13 mouse cellular contexts compared by ENCODE assay signal in genomic region chr19:43666661-43667429, GRCm38 (mm10). TPM values are rescaled to one million over a fixed set of nuclear protein-coding genes. Genes with fewer than 3 reads are reported as not detected.
A peak's percentile ranks its signal among the peaks of the same experiment; 100 is the strongest.
DNase-seq lines count a peak whose midpoint lies in the region; ATAC-seq and TF ChIP-seq lines count a peak whose summit lies in the region.
"Had no signal": no experiment of that assay in that cellular context is flagged by ENCODE, and none has a peak within 500 bp of the region (broad histone marks: within the 10 kb centered on the region; RNA-seq: fewer than 3 reads in every experiment).

No protein-coding gene starts in this region.

- no peak for TF ChIP-seq CTCF in ES-Bruce4 (IDR thresholded peaks at IDR 0.05; ENCODE audit: low read depth, low read length)
- no peak for TF ChIP-seq CTCF in bone marrow macrophage, adult 2 months (IDR thresholded peaks at IDR 0.05; ENCODE audit: low read depth, low read length)

- TF ChIP-seq EP300 in ES-Bruce4 (IDR thresholded peaks at IDR 0.05; ENCODE audit: insufficient read depth, low read depth, low read length) = no peak

- H3K9me3 ChIP-seq in hindbrain, embryonic 15.5 days = no peaks in the 10 kb centered on the region
- H3K9me3 ChIP-seq in hindbrain, embryonic 14.5 days (ENCODE audit: control insufficient read depth, low read length) = no peaks in the 10 kb centered on the region
- H3K9me3 ChIP-seq in ES-Bruce4 (replicated peaks; ENCODE audit: control insufficient read depth, insufficient read depth, low read length, poor library complexity, severe bottlenecking) = no peaks in the 10 kb centered on the region
- no peaks in the 10 kb centered on the region for H3K9me3 ChIP-seq in intestine, embryonic 15.5 days
- H3K9me3 ChIP-seq in kidney, embryonic 16.5 days (ENCODE audit: low read length) = no peaks in the 10 kb centered on the region
- H3K9me3 ChIP-seq: neural tube, embryonic 15.5 days had no signal

- DNase-seq in hindbrain, embryonic 14.5 days (ENCODE audit: low spot score) = no peak
- peak; percentile 42 for DNase-seq in heart, postnatal 4 days
- DNase-seq in thymus, postnatal 25 days = no peak

- peaks cover 7% of the 10 kb centered on the region; the same call in 1 of the 2 replicates for H3K4me1 ChIP-seq in hindbrain, embryonic 15.5 days (replicated peaks)
- H3K4me1 ChIP-seq in hindbrain, embryonic 14.5 days (replicated peaks; ENCODE audit: control insufficient read depth, insufficient read depth, low read length) = 0 out of 2 replicates have a peak, but pooled peaks cover 6% of the 10 kb centered on the region
- peaks cover 2% of the 10 kb centered on the region for H3K4me1 ChIP-seq in ES-Bruce4 (ENCODE audit: control insufficient read depth, insufficient read depth, low read length)
- H3K4me1 ChIP-seq in bone marrow macrophage, adult 2 months (ENCODE audit: control insufficient read depth, insufficient read depth, low read length) = peaks cover 47% of the 10 kb centered on the region
- peaks cover 27% of the 10 kb centered on the region for H3K4me1 ChIP-seq in intestine, embryonic 15.5 days (replicated peaks)
- peaks cover 8% of the 10 kb centered on the region for H3K4me1 ChIP-seq in kidney, embryonic 16.5 days (ENCODE audit: insufficient read depth, low read length)

- H3K9ac ChIP-seq in hindbrain, embryonic 15.5 days = no peak overlapping the region
- H3K9ac ChIP-seq in hindbrain, embryonic 14.5 days = no peak overlapping the region
- peak overlapping the region; percentile 3; the same call in 1 of the 2 replicates for H3K9ac ChIP-seq in ES-Bruce4 (ENCODE audit: low read depth, poor library complexity, severe bottlenecking)
- no peak overlapping the region for H3K9ac ChIP-seq in intestine, embryonic 15.5 days
- H3K9ac ChIP-seq in kidney, embryonic 16.5 days (replicated peaks; ENCODE audit: low read length) = no peak overlapping the region
- H3K9ac ChIP-seq: neural tube, embryonic 15.5 days had no signal

- 85% methylated on average over 22 of the region's 22 CpGs for WGBS in hindbrain, embryonic 15.5 days
- WGBS in hindbrain, embryonic 14.5 days = 87% methylated on average over 22 of the region's 22 CpGs
- WGBS in intestine, embryonic 15.5 days = 82% methylated on average over 22 of the region's 22 CpGs
- 80% methylated on average over 22 of the region's 22 CpGs for WGBS in kidney, embryonic 16.5 days

- H3K36me3 ChIP-seq in hindbrain, embryonic 15.5 days = peaks cover 10% of the 10 kb centered on the region
- H3K36me3 ChIP-seq in hindbrain, embryonic 14.5 days (replicated peaks; ENCODE audit: control insufficient read depth, insufficient read depth) = peaks cover 21% of the 10 kb centered on the region
- H3K36me3 ChIP-seq in ES-Bruce4 (ENCODE audit: control insufficient read depth, insufficient read depth, low read length, poor library complexity, severe bottlenecking) = peaks cover 14% of the 10 kb centered on the region
- H3K36me3 ChIP-seq in intestine, embryonic 15.5 days = peaks cover 20% of the 10 kb centered on the region
- H3K36me3 ChIP-seq in kidney, embryonic 16.5 days (ENCODE audit: insufficient read depth, low read length) = peaks cover 15% of the 10 kb centered on the region

- peak; percentile 16; the same call in 1 of the 2 replicates for ATAC-seq in hindbrain, embryonic 15.5 days (ENCODE audit: low FRiP score, low read depth)
- no peak for ATAC-seq in hindbrain, embryonic 14.5 days (ENCODE audit: low FRiP score)
- no peak for ATAC-seq in intestine, embryonic 15.5 days
- no peak for ATAC-seq in kidney, embryonic 16.5 days (ENCODE audit: low FRiP score, low TSS enrichment)

- H3K27ac ChIP-seq in hindbrain, embryonic 15.5 days (replicated peaks) = no peak overlapping the region
- no peak overlapping the region for H3K27ac ChIP-seq in hindbrain, embryonic 14.5 days
- H3K27ac ChIP-seq in ES-Bruce4 (ENCODE audit: insufficient read depth, low read length) = no peak overlapping the region
- peak overlapping the region; percentile 48 for H3K27ac ChIP-seq in bone marrow macrophage, adult 2 months (ENCODE audit: insufficient read depth, low read depth, low read length)
- no peak overlapping the region for H3K27ac ChIP-seq in intestine, embryonic 15.5 days
- H3K27ac ChIP-seq in kidney, embryonic 16.5 days (ENCODE audit: low read length) = no peak overlapping the region
- H3K27ac ChIP-seq: hindbrain, postnatal 0 days; neural tube, embryonic 15.5 days had no signal

- no peak overlapping the region for H3K4me2 ChIP-seq in hindbrain, embryonic 15.5 days
- H3K4me2 ChIP-seq in hindbrain, embryonic 14.5 days (replicated peaks) = no peak overlapping the region
- H3K4me2 ChIP-seq in intestine, embryonic 15.5 days (replicated peaks) = no peak overlapping the region
- H3K4me2 ChIP-seq in kidney, embryonic 16.5 days (replicated peaks; ENCODE audit: low read depth, low read length) = no peak overlapping the region
- H3K4me2 ChIP-seq: neural tube, embryonic 15.5 days had no signal

- no peaks in the 10 kb centered on the region for H3K27me3 ChIP-seq in hindbrain, embryonic 15.5 days
- H3K27me3 ChIP-seq in hindbrain, embryonic 14.5 days (ENCODE audit: control insufficient read depth, insufficient read depth, low read length) = no peaks in the 10 kb centered on the region
- H3K27me3 ChIP-seq in ES-Bruce4 (ENCODE audit: control insufficient read depth, insufficient read depth, low read length, poor library complexity, severe bottlenecking) = no peaks in the 10 kb centered on the region
- H3K27me3 ChIP-seq in intestine, embryonic 15.5 days (replicated peaks) = no peaks in the 10 kb centered on the region
- no peaks in the 10 kb centered on the region for H3K27me3 ChIP-seq in kidney, embryonic 16.5 days (ENCODE audit: insufficient read depth, low read length)
- H3K27me3 ChIP-seq: neural tube, embryonic 15.5 days had no signal

- no peak overlapping the region for H3K4me3 ChIP-seq in hindbrain, embryonic 15.5 days
- no peak overlapping the region for H3K4me3 ChIP-seq in hindbrain, embryonic 14.5 days (replicated peaks; ENCODE audit: low read length)
- H3K4me3 ChIP-seq in ES-Bruce4 (ENCODE audit: low read depth, low read length) = no peak overlapping the region
- H3K4me3 ChIP-seq in bone marrow macrophage, adult 2 months (ENCODE audit: insufficient read depth, low read length) = peak overlapping the region; percentile 18
- no peak overlapping the region for H3K4me3 ChIP-seq in intestine, embryonic 15.5 days (replicated peaks)
- H3K4me3 ChIP-seq in kidney, embryonic 16.5 days (ENCODE audit: low read length) = no peak overlapping the region
- H3K4me3 ChIP-seq: neural tube, embryonic 15.5 days had no signal

- no peak for TF ChIP-seq POLR2A in ES-Bruce4 (IDR thresholded peaks at IDR 0.05; ENCODE audit: insufficient read depth, low read length)
- TF ChIP-seq POLR2A in bone marrow macrophage, adult 2 months (IDR thresholded peaks at IDR 0.05; ENCODE audit: borderline replicate concordance, low read depth, low read length) = no peak

RNA-seq across cellular contexts. Expression of gene Slc25a28, which starts 7.8 kb away (rescaled TPM):
- polyA plus RNA-seq in hindbrain, embryonic 15.5 days (2015; fragmentation: Nextera tagmentation; extraction: Ambion mirVana) = 16.0 and 16.4 TPM in 2 replicates
- polyA plus RNA-seq in hindbrain, embryonic 14.5 days (2014; fragmentation: Nextera tagmentation; extraction: Ambion mirVana) = 14.2 and 14.9 TPM in 2 replicates
- 31.2 and 38.0 TPM in 2 replicates for polyA plus RNA-seq in ES-Bruce4 (2011; ENCODE audit: insufficient read depth, insufficient read length, low read depth, missing spikeins)
- polyA plus RNA-seq in bone marrow macrophage, adult 2 months (2012; ENCODE audit: insufficient read depth, insufficient read length, missing spikeins) = 34.1 and 40.1 TPM in 2 replicates
- 10 to 100 TPM; 23.3 to 24.0 TPM for total RNA-seq in heart, postnatal 4 days (2021)
- 19.1 and 19.9 TPM in 2 replicates for polyA plus RNA-seq in intestine, embryonic 15.5 days (2015; fragmentation: Nextera tagmentation; extraction: Ambion mirVana)
- 15.5 and 15.7 TPM in 2 replicates for polyA plus RNA-seq in kidney, embryonic 16.5 days (2015; fragmentation: Nextera tagmentation; extraction: Ambion mirVana)

RNA-seq across cellular contexts. Expression of gene Entpd7, which starts 22.6 kb away (rescaled TPM):
- polyA plus RNA-seq in hindbrain, embryonic 15.5 days (2015; fragmentation: Nextera tagmentation; extraction: Ambion mirVana) = 8.3 and 8.4 TPM in 2 replicates
- 11.9 and 13.0 TPM in 2 replicates for polyA plus RNA-seq in hindbrain, embryonic 14.5 days (2014; fragmentation: Nextera tagmentation; extraction: Ambion mirVana)
- polyA plus RNA-seq in ES-Bruce4 (2011; ENCODE audit: insufficient read depth, insufficient read length, low read depth, missing spikeins) = 6.5 and 8.8 TPM in 2 replicates
- polyA plus RNA-seq in bone marrow macrophage, adult 2 months (2012; ENCODE audit: insufficient read depth, insufficient read length, missing spikeins) = 23.4 and 26.1 TPM in 2 replicates
- total RNA-seq in heart, postnatal 4 days (2021) = 1 to 10 TPM; 6.5 to 6.9 TPM
- 21.1 and 24.4 TPM in 2 replicates for polyA plus RNA-seq in intestine, embryonic 15.5 days (2015; fragmentation: Nextera tagmentation; extraction: Ambion mirVana)
- 12.9 and 15.0 TPM in 2 replicates for polyA plus RNA-seq in kidney, embryonic 16.5 days (2015; fragmentation: Nextera tagmentation; extraction: Ambion mirVana)

RNA-seq across cellular contexts. Expression of gene Nkx2-3, which starts 54.7 kb away (rescaled TPM):
- polyA plus RNA-seq in hindbrain, embryonic 15.5 days (2015; fragmentation: Nextera tagmentation; extraction: Ambion mirVana) = 0.21 and 1.1 TPM in 2 replicates
- polyA plus RNA-seq in hindbrain, embryonic 14.5 days (2014; fragmentation: Nextera tagmentation; extraction: Ambion mirVana) = not detected in 2 replicates
- polyA plus RNA-seq in ES-Bruce4 (2011; ENCODE audit: insufficient read depth, insufficient read length, low read depth, missing spikeins) = not detected in 2 replicates
- not detected in 2 replicates for polyA plus RNA-seq in bone marrow macrophage, adult 2 months (2012; ENCODE audit: insufficient read depth, insufficient read length, missing spikeins)
- total RNA-seq in heart, postnatal 4 days (2021) = not detected
- 80.9 and 88.1 TPM in 2 replicates for polyA plus RNA-seq in intestine, embryonic 15.5 days (2015; fragmentation: Nextera tagmentation; extraction: Ambion mirVana)
- polyA plus RNA-seq in kidney, embryonic 16.5 days (2015; fragmentation: Nextera tagmentation; extraction: Ambion mirVana) = 0.07 TPM in 1 of 2 replicates, not detected in the other
- total RNA-seq: hindbrain, postnatal 0 days; layer of hippocampus, adult 18-20 months; left cerebral cortex, postnatal 4 days; megakaryocyte-erythroid progenitor cell, adult 5-6 weeks had no signal
- polyA plus RNA-seq: hindbrain, postnatal 0 days; neural tube, embryonic 15.5 days had no signal

Comparison
In these comparisons a context has a peak if more than half of its experiments do, and no peak if none do; other contexts are left out.
1. RNA of gene Nkx2-3, which starts 54.7 kb away (polyA plus RNA-seq): 80.9 to 88.1 TPM in intestine, embryonic 15.5 days; 0.21 to 1.1 TPM in hindbrain, embryonic 15.5 days, 0.07 TPM in kidney, embryonic 16.5 days, not detected in hindbrain, embryonic 14.5 days, not detected in ES-Bruce4 and not detected in bone marrow macrophage, adult 2 months; every median in the first group is over 10 times any median in the second.